Mouse (Mus musculus): ENCODE data around the gene St6galnac5. TPM values are rescaled to one million over a fixed set of nuclear protein-coding genes. Genes with fewer than 3 reads are reported as not detected.

Gene St6galnac5
- total and polyA plus RNA-seq, 2 experiments, result not detected

GRCm38 (mm10) chr3:152832436-152832835, 149.6 kb downstream of the St6galnac5 start:
- Histone ChIP-seq H3K4me3 (ENCODE audit: insufficient read depth, low read depth, low read length) (no peak overlapping the region), H3K79me2 (ENCODE audit: control insufficient read depth, insufficient read depth, low read length) (no peaks in the 10 kb centered on the region), H3K4me1 (ENCODE audit: control insufficient read depth, insufficient read depth, low read length) (no peaks in the 10 kb centered on the region), H3K27ac (replicated peaks; ENCODE audit: insufficient read depth, low read depth, low read length) (no peak overlapping the region), H3K36me3 (ENCODE audit: control insufficient read depth, insufficient read depth, low read length) (no peaks in the 10 kb centered on the region), H3K27me3 (ENCODE audit: control insufficient read depth, insufficient read depth, low read length) (no peaks in the 10 kb centered on the region), H3K9ac (ENCODE audit: low read depth, low read length) (no peak overlapping the region)
- TF ChIP-seq POLR2A (IDR thresholded peaks at IDR 0.05; ENCODE audit: extremely low read depth, insufficient read depth, low read length) (no peak), CTCF (IDR thresholded peaks at IDR 0.05; ENCODE audit: low read depth, low read length) (no peak)
- no peak for DNase-seq (ENCODE audit: extremely low read depth, low read depth, low spot score)
- 89% methylated on average over 4 of the region's 4 CpGs for WGBS

GRCm38 (mm10) chr3:152831974-152832373, 150.1 kb downstream of the St6galnac5 start:
- DNase-seq (ENCODE audit: extremely low read depth, low read depth, low spot score), result no peak
- no peaks in the 10 kb centered on the region for H3K79me2 ChIP-seq (ENCODE audit: control insufficient read depth, insufficient read depth, low read length)
- H3K9ac ChIP-seq (ENCODE audit: low read depth, low read length), result no peak overlapping the region
- H3K27ac ChIP-seq (replicated peaks; ENCODE audit: insufficient read depth, low read depth, low read length), result no peak overlapping the region
- H3K27me3 ChIP-seq (ENCODE audit: control insufficient read depth, insufficient read depth, low read length), result no peaks in the 10 kb centered on the region
- H3K4me3 ChIP-seq (ENCODE audit: insufficient read depth, low read depth, low read length), result no peak overlapping the region
- 84% methylated on average over 9 of the region's 9 CpGs for WGBS
- no peaks in the 10 kb centered on the region for H3K4me1 ChIP-seq (ENCODE audit: control insufficient read depth, insufficient read depth, low read length)
- no peaks in the 10 kb centered on the region for H3K36me3 ChIP-seq (ENCODE audit: control insufficient read depth, insufficient read depth, low read length)
- TF ChIP-seq POLR2A (IDR thresholded peaks at IDR 0.05; ENCODE audit: extremely low read depth, insufficient read depth, low read length) (no peak), CTCF (IDR thresholded peaks at IDR 0.05; ENCODE audit: low read depth, low read length) (no peak)

GRCm38 (mm10) chr3:152831377-152831776, 150.7 kb downstream of the St6galnac5 start:
- TF ChIP-seq POLR2A (IDR thresholded peaks at IDR 0.05; ENCODE audit: extremely low read depth, insufficient read depth, low read length), result no peak
- TF ChIP-seq CTCF (IDR thresholded peaks at IDR 0.05; ENCODE audit: low read depth, low read length), result no peak
- Histone ChIP-seq H3K9ac (ENCODE audit: low read depth, low read length) (no peak overlapping the region), H3K27ac (replicated peaks; ENCODE audit: insufficient read depth, low read depth, low read length) (no peak overlapping the region), H3K36me3 (ENCODE audit: control insufficient read depth, insufficient read depth, low read length) (no peaks in the 10 kb centered on the region), H3K27me3 (ENCODE audit: control insufficient read depth, insufficient read depth, low read length) (no peaks in the 10 kb centered on the region), H3K4me3 (ENCODE audit: insufficient read depth, low read depth, low read length) (no peak overlapping the region), H3K4me1 (ENCODE audit: control insufficient read depth, insufficient read depth, low read length) (no peaks in the 10 kb centered on the region), H3K79me2 (ENCODE audit: control insufficient read depth, insufficient read depth, low read length) (no peaks in the 10 kb centered on the region)
- DNase-seq (ENCODE audit: extremely low read depth, low read depth, low spot score), result no peak
- 74% methylated on average over 3 of the region's 3 CpGs for WGBS

GRCm38 (mm10) chr3:152821202-152821601, 160.8 kb downstream of the St6galnac5 start:
- Histone ChIP-seq H3K4me1 (ENCODE audit: control insufficient read depth, insufficient read depth, low read length) (peaks cover 3% of the 10 kb centered on the region), H3K4me3 (ENCODE audit: insufficient read depth, low read depth, low read length) (no peak overlapping the region), H3K79me2 (ENCODE audit: control insufficient read depth, insufficient read depth, low read length) (no peaks in the 10 kb centered on the region), H3K27ac (replicated peaks; ENCODE audit: insufficient read depth, low read depth, low read length) (no peak overlapping the region), H3K27me3 (ENCODE audit: control insufficient read depth, insufficient read depth, low read length) (no peaks in the 10 kb centered on the region), H3K9ac (ENCODE audit: low read depth, low read length) (no peak overlapping the region), H3K36me3 (ENCODE audit: control insufficient read depth, insufficient read depth, low read length) (no peaks in the 10 kb centered on the region)
- 56% methylated on average over 14 of the region's 14 CpGs for WGBS
- peak; percentile 6 for DNase-seq (ENCODE audit: extremely low read depth, low read depth, low spot score)
- TF ChIP-seq CTCF (IDR thresholded peaks at IDR 0.05; ENCODE audit: low read depth, low read length), result no peak
- TF ChIP-seq POLR2A (IDR thresholded peaks at IDR 0.05; ENCODE audit: extremely low read depth, insufficient read depth, low read length), result no peak

GRCm38 (mm10) chr3:152820406-152820805, 161.6 kb downstream of the St6galnac5 start:
- Histone ChIP-seq H3K9ac (ENCODE audit: low read depth, low read length) (no peak overlapping the region), H3K4me3 (ENCODE audit: insufficient read depth, low read depth, low read length) (no peak overlapping the region), H3K27me3 (ENCODE audit: control insufficient read depth, insufficient read depth, low read length) (no peaks in the 10 kb centered on the region), H3K27ac (replicated peaks; ENCODE audit: insufficient read depth, low read depth, low read length) (no peak overlapping the region), H3K79me2 (ENCODE audit: control insufficient read depth, insufficient read depth, low read length) (no peaks in the 10 kb centered on the region), H3K36me3 (ENCODE audit: control insufficient read depth, insufficient read depth, low read length) (no peaks in the 10 kb centered on the region), H3K4me1 (ENCODE audit: control insufficient read depth, insufficient read depth, low read length) (peaks cover 3% of the 10 kb centered on the region)
- WGBS, result 65% methylated on average over 3 of the region's 3 CpGs
- TF ChIP-seq CTCF (IDR thresholded peaks at IDR 0.05; ENCODE audit: low read depth, low read length) (no peak), POLR2A (IDR thresholded peaks at IDR 0.05; ENCODE audit: extremely low read depth, insufficient read depth, low read length) (no peak)
- no peak for DNase-seq (ENCODE audit: extremely low read depth, low read depth, low spot score)

GRCm38 (mm10) chr3:152815110-152815509, 166.9 kb downstream of the St6galnac5 start:
- no peaks in the 10 kb centered on the region for H3K36me3 ChIP-seq (ENCODE audit: control insufficient read depth, insufficient read depth, low read length)
- TF ChIP-seq POLR2A (IDR thresholded peaks at IDR 0.05; ENCODE audit: extremely low read depth, insufficient read depth, low read length), result no peak
- no peak overlapping the region for H3K4me3 ChIP-seq (ENCODE audit: insufficient read depth, low read depth, low read length)
- peaks cover 3% of the 10 kb centered on the region for H3K4me1 ChIP-seq (ENCODE audit: control insufficient read depth, insufficient read depth, low read length)
- H3K27me3 ChIP-seq (ENCODE audit: control insufficient read depth, insufficient read depth, low read length), result no peaks in the 10 kb centered on the region
- no peak overlapping the region for H3K27ac ChIP-seq (replicated peaks; ENCODE audit: insufficient read depth, low read depth, low read length)
- no peaks in the 10 kb centered on the region for H3K79me2 ChIP-seq (ENCODE audit: control insufficient read depth, insufficient read depth, low read length)
- no peak overlapping the region for H3K9ac ChIP-seq (ENCODE audit: low read depth, low read length)
- DNase-seq (ENCODE audit: extremely low read depth, low read depth, low spot score), result peak; percentile 58
- WGBS, result 48% methylated on average over 5 of the region's 5 CpGs

Data from liver, adult 2 months (tissue).